Mouse (Mus musculus): Measurements from ENCODE around the gene Cdh23.

The Cdh23 gene

DNA sequence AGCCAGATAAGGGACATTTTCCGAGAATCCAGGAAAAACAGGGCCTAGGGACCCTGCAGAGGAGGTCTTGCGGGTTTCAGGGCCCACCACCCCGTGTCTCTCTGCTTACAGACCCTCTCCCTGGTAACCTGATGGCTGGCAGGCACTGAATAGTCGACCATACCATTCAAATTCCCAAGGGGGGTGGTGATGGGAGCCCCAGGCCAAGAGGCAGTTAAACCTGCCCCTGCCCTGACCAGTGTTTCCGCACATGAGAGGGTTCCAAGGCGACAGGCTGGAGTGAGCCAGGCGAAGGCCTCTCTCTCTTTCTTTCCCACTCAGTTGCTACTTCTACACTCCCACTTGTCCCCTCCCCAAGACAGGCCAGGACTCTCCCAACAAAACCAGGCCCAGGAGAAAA is 296.8 kb downstream of the Cdh23 start, which contains the start of gene Gm17455:
Gene Gm17455 (plus strand): TSS at position 278 of the 400 bp plus-strand sequence.
- DNase-seq (ENCODE audit: low spot score), result no peak

DNA sequence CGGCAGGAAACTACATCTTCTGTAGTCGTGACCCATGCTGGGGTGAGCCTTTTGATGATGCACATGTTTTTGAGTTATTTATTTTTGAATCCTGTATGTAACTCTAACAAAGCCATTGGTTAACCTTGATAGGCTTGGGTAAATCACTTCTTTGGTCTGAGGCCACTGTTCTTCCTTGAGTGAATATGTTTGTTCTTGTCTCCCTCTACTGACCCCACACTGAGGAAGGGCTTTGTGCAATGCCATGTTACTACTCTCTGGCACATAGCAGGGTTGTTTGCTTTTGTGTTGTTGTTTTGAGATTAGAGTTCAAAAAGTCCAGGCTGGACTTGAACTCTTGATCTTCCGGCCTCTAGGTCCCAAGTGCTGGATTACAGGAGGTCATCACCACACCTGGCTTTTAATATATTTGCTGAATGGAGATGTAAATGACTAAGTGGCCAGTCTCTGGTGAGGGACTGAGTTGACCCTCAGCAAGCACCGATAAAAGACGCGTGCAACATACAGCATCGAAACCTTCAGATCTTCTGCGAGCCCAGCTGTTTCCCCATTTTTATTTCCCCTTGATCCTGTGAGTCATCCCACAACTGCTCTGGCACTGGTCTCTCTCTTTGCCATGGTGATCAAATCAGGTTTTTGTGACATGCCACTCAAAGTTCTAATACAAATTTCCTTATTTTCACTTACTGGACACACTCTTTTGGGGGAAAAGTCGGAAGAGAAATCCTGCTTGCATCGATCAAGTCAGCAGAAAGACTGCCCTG is 298.1 kb downstream of the Cdh23 start:
- DNase-seq (ENCODE audit: low spot score), result no peak

- no peak for DNase-seq (ENCODE audit: low spot score)
Observed at GRCm38 (mm10) chr10:60395605-60396004, 300.7 kb downstream of the Cdh23 start.

DNA sequence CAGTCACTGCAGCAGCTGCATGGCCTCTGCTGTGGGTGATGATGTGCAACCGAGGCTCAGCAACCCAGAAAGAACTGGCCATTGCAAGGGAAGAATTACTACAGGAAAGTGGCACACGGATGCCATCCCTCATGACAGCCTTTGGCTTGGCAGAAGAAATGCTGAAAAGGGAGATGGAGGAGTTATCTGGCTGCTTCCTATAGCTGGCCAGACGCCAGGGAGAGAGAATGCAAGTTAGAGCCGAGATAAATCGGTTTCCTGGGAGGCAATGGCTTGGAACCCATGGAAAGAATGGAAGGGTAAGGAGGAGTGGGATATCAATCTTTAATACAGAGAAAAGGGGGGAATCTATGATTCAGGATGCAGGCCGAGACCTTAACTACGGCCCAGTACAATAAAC is 301.4 kb downstream of the Cdh23 start:
- DNase-seq (ENCODE audit: low spot score), result no peak

- no peak for DNase-seq (ENCODE audit: low spot score)
Observed at GRCm38 (mm10) chr10:60391661-60392060, 304.6 kb downstream of the Cdh23 start.

DNA sequence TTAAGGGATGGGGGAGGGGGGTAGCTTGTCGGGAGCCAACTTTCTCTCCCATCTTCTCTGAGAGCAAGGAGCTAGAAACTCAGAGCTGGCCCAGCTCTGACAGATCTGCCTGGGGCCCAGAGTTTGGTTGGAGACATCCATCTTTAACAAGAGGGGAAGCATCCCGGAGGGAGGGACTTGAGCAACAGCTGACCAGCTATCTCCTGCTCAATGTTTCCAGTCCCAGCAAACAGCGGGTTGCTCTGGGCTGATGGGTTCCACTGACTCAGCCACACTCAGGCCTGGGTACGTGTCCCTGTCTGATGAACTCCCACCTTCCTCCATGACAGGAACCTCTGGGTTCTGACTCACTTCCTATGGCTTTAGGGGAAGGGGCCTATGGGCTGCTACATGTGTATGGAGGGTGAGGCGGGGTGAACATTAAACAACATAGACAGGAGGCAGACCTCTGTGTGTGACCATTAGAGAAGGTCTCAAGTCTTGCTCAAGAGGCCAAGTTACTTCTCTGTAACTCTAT is 305.3 kb downstream of the Cdh23 start:
- DNase-seq (ENCODE audit: low spot score), result no peak

GRCm38 (mm10) chr10:60390177-60390903 is 305.9 kb downstream of the Cdh23 start:
- no peak for DNase-seq (ENCODE audit: low spot score)

DNA sequence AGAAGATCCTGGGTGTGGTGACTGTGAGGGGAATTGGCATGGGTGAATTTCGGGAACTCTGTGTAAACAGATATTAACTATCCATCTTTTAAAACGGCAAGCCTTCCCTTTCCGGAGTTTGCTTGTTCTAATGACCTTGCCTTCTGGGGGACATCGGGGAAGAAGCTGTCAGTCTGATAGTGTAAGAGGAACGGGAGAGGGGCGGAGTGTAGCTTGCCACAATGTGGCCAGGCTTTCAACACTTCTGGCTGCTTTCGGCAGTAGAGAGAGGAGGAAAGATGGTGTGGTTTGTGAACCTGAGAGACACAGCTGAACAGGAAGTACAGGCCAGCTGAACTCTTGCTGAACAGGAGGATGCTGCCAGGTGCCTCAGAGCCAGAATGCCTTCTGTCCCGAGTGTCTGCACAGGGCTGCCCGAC is 306.8 kb downstream of the Cdh23 start:
- no peak for DNase-seq (ENCODE audit: low spot score)

GRCm38 (mm10) chr10:60388332-60388731 is 308.0 kb downstream of the Cdh23 start:
- no peak for DNase-seq (ENCODE audit: low spot score)

DNA sequence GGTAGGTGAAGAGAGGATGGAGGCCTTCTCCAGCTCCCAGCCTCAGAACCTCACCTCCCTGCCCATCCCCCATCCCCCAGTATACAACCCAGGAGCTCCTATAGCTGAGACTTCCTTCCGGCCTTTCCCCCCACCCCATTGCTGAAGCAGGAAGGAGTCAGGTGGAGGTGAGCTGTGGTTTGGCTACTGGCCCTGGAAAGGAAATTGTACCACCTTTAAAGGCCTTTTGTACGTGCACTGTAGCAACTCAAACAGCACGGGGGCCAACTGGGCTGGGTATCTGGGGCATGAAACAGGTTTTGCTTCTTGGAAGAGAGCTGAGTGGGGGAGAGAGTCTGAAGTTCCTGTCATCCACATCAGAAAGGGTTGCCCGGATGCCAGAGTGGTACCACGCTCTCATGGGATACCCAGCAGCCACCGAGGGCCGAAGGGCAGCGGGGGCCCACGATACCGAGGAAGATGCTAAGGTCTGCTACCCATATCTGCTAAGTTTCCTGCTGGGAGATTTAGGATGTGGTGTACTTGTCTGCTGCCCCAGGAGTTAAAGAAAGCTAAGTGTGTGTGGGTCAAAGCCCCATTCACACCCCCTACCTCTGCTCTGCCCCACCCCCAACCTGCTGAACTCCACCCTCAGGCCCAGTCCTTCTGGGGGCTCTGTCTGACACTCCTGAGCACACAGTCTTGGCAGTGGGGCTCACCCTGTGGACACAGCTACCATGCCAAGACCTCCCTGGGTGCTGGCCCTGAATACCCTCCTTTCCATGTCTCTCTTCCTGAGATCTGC is 315.0 kb downstream of the Cdh23 start:
- DNase-seq (ENCODE audit: low spot score), result no peak

GRCm38 (mm10) chr10:60380229-60380628 is 316.1 kb downstream of the Cdh23 start:
- no peak for DNase-seq (ENCODE audit: low spot score)

DNA sequence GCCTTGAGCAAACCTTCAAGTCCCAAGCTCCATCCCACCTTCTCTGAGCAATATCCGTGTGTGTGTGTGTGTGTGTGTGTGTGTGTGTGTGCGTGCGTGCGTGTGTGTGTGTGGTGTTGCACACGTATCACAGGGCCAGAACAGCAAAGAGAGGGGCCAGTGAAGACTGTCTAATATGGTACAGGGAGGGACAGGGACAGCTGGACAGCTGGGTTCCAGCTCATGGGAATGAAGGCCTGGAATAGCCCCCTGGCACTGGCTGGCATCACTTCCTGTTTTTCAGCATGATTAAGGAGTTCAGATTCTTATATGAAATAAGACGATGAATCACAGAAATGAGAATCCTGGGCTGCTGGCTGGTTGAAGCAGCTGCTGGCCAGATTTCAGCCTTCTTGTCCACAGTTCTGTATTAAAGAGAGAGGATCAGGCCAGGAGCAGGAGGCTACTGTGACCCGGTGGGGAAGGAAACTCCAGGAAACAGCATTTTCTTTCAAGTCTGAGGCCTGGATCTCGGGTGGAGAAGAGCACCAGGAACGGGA is 316.8 kb downstream of the Cdh23 start:
- no peak for DNase-seq (ENCODE audit: low spot score)

- no peak for DNase-seq (ENCODE audit: low spot score)
Observed at GRCm38 (mm10) chr10:60376704-60377103, 319.6 kb downstream of the Cdh23 start.

DNA sequence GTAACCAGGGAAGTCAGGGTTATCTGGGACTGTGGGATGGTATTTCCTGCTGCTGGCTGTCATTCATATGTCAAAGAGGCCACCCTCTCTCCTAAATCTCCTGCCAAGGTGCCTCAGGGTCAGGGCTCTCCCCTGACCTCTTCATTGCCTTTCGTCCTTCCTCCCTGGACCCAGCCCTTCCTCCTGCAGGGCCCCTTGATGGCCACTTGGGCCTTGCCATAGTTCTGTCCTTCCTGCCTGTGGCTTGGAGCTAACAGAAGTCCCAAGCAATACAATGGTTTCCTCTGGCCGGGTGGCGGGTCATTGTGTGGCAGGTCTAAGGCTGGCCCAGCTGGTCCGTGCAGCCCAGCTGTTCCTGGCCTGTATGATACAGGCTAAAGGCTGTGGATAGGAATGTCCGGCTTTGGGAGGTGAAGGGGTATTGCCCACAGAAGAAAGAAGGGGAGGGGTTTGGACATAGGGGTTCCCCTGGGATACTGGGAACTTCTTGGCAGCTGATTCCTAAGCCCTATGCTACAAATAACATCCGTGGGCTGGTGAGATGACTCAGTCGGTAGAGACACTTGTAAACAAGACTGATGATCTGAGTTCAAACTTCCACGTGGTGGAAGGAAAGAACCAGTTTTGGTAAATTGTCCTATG is 322.2 kb downstream of the Cdh23 start:
- no peak for DNase-seq (ENCODE audit: low spot score)

- DNase-seq (ENCODE audit: low spot score), result no peak
Observed at GRCm38 (mm10) chr10:60373543-60373936, 322.8 kb downstream of the Cdh23 start.

GRCm38 (mm10) chr10:60371596-60372386 is 324.5 kb downstream of the Cdh23 start:
- no peak for DNase-seq (ENCODE audit: low spot score)

- DNase-seq (ENCODE audit: low spot score), result no peak
Observed at GRCm38 (mm10) chr10:60370601-60371061, 325.7 kb downstream of the Cdh23 start.

GRCm38 (mm10) chr10:60370098-60370497 is 326.2 kb downstream of the Cdh23 start:
- DNase-seq (ENCODE audit: low spot score), result no peak

- DNase-seq (ENCODE audit: low spot score), result no peak
Observed at GRCm38 (mm10) chr10:60369405-60369804, 326.9 kb downstream of the Cdh23 start.

DNA sequence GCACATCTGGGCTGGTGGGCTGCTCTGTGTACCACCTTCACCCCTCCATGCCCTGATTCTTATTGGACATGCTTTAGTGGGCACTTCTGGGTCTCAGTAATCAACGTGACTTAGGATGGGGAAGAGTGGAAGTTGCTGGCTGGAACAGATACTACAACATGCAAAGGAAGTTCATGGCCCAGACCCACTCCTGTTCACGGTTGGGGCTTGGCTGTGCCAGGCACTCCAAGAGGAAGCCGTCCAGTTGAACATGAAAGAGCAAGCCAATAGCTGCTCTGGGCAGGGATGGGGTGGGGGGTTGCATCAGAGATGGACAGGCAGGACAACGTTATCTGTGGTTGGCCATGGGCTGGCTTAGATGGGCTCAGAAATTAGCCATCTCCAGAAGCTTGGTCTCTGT is 328.4 kb downstream of the Cdh23 start:
- DNase-seq (ENCODE audit: low spot score), result no peak

DNA sequence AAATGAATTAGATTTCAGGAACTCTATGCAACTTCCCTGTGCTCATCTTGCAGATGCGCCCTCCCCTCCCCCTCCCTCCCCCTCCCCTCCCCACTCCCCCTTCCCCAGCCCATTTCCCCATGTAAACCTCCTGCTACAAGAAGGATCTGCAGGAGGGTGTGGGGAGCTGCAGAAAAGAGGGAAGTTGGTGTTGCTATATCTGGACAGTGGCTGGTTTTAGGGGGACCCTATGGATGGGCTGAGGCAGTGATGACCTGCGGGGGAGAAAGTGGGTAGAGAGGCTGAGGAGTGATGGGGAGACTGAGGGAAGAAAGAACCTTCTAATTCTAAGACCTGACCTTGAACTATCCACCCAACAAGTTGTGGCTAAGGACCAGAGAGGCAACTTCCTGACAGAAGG is 329.1 kb downstream of the Cdh23 start:
- DNase-seq (ENCODE audit: low spot score), result no peak

Measured in ovary, postnatal 10 days (tissue).